Mouse (Mus musculus): ENCODE measurements around the gene Cemip2.
"Not testable (repeated sequence)": the region's sequence is repeated elsewhere in the genome, so short reads cannot be mapped to it uniquely, and the experiment has no call there.

Gene Cemip2

DNA sequence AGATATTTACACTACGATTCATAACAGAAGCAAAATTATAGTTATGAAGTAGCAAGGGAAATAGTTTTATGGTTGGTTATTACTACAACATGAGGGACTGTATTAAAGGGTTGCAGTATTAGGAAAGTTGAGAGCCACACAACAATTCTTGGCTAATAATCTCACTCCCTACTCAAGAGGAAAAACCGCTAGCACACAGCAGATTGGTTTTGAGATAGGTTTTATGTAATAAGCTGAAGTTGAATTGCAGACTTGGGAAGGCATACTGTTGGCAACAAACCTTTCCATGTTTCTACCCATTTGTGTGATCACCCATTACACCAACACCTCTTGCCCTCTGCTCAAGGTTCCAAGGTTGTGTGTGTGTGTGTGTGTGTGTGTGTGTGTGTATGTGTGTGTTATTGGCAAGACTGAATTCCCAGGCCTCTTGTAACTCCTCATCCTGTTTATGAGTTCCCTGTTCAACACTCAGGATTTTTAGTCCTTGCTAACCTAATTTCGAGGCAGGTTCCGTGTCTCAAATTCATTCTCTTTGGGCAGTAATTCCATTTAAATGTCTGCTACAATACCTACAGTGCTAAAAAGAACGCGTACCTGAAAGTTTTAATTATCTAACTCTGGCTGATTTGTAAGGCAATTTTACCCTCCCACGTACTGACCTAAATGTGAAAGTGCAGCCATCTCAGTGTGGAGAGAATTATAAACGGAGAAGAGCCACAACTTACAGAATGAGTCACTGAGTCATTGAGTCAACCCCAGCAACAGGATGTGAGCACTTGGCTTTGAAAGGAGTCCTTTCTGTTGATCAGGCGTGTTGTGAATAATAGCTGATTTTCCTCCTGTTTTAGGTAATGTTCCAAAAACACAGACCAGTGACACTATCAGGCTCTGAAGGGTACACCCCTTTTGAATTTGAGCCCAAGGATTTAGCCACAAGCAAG, 85.1 kb downstream of the Cemip2 start:
- in situ Hi-C loops (cut with MboI; ENCODE audit: low sequenced_read_pairs): no loop called here

GRCm38 (mm10) chr19:21865242-21866055, 87.3 kb downstream of the Cemip2 start:
- in situ Hi-C loops (cut with MboI; ENCODE audit: low sequenced_read_pairs): no loop called here

- in situ Hi-C loops (cut with MboI; ENCODE audit: low sequenced_read_pairs): no loop called here
Measured at GRCm38 (mm10) chr19:21866094-21866493, 88.0 kb downstream of the Cemip2 start.

GRCm38 (mm10) chr19:21866756-21867155, 88.6 kb downstream of the Cemip2 start:
- in situ Hi-C loops (cut with MboI; ENCODE audit: low sequenced_read_pairs): not testable (repeated sequence)

- in situ Hi-C loops (cut with MboI; ENCODE audit: low sequenced_read_pairs): no loop called here
Measured at GRCm38 (mm10) chr19:21868471-21868870, 90.3 kb downstream of the Cemip2 start.

GRCm38 (mm10) chr19:21882110-21882940, 104.2 kb downstream of the Cemip2 start:
- in situ Hi-C loops (cut with MboI; ENCODE audit: low sequenced_read_pairs): no loop called here

DNA sequence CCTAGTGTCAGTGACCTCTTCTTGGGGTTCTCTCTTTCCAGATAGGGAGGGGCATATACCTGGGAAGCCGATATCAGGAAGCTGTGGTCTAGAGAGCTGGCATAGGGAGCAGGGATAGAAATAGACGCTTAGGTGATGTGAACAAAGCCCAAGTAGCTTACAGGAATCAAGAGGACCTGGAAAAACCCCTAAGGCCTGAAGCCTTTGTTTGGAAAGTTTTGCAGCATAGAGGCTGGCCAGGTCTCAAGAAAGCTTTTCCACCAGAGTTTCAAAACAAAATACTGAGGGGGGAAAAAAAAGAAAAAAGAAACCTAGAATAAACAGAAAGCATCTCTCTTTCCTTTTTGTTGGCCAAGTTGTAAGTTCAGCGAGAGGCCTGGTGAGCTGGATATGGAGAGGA, 104.9 kb downstream of the Cemip2 start:
- in situ Hi-C loops (cut with MboI; ENCODE audit: low sequenced_read_pairs): no loop called here

GRCm38 (mm10) chr19:21883922-21884321, 105.8 kb downstream of the Cemip2 start:
- in situ Hi-C loops (cut with MboI; ENCODE audit: low sequenced_read_pairs): no loop called here

DNA sequence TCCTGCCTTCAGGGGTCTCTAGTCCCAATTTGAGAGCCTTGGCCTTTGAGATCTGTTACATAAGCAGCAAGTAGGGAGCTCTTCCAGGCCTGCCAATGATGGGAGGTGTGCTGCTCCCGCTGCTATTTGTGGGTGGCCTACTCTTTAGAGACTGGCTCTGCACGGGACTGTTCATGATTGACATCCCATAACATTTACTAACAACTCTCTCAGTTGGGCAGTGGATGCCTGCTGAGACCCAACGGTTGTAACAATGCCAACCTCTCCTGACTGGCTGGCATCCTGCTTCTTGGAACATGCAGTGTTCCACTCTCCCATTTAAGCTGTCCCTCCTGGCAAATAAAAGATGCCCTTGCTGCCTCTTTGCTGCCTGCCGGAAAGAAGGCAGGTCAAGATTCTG, 106.2 kb downstream of the Cemip2 start:
- in situ Hi-C loops (cut with MboI; ENCODE audit: low sequenced_read_pairs): no loop called here

- in situ Hi-C loops (cut with MboI; ENCODE audit: low sequenced_read_pairs): no loop called here
Measured at GRCm38 (mm10) chr19:21886166-21886657, 108.1 kb downstream of the Cemip2 start.

GRCm38 (mm10) chr19:21890699-21891098, 112.6 kb downstream of the Cemip2 start:
- in situ Hi-C loops (cut with MboI; ENCODE audit: low sequenced_read_pairs): no loop called here

DNA sequence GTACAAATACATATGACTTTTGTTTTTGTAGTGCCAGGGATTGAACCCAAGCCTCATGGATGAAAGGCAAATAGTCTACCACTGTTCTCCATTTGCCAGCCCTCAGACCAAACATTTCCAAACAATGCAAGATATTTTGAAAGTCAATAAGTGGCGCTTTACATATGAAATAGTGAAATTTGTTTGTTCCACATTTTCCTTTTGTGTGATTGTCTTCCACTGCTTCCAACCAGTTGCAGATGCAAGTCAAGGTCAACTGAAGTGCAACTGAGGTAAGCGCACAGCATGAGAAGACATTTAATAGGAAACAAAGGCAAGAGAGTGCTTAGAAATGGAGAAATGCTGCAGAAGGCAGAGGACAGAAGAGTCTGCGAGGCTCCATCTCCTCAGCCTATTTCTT, 116.7 kb downstream of the Cemip2 start:
- in situ Hi-C loops (cut with MboI; ENCODE audit: low sequenced_read_pairs): no loop called here

GRCm38 (mm10) chr19:21895540-21895939, 117.4 kb downstream of the Cemip2 start:
- in situ Hi-C loops (cut with MboI; ENCODE audit: low sequenced_read_pairs): no loop called here

DNA sequence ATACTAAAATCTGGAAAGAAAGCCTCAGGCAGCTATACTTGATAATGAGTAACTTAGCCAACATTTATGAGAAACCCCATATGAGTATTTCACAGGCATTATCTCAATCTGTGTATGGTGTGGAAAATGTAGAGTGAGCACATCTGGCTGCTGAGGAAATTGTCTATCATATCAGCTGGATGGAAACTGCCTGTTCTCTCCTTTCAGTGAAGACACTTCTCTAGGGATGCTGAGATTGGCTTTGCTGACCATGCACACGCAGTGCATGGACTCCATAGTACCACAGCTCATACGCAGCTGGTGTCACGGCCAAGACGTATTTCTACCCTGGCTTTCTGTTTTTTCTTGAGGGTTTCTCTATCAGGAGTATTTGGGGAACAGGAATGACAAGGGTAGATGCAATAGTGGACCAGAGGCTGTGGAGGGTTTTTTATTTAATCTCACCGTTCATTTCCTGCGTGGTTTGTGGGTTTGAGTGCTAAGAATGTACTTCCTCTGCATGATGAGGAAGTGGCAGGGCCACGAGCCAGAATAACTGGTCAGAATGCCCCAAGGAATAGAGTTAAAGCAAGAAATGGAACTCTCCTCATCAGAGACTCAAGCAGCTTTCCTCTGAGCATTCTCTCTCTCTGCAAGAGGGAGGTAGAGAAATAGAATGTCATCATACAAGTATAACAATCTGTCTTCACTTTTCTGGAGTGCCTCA, 119.1 kb downstream of the Cemip2 start:
- in situ Hi-C loops (cut with MboI; ENCODE audit: low sequenced_read_pairs): no loop called here

- in situ Hi-C loops (cut with MboI; ENCODE audit: low sequenced_read_pairs): no loop called here
Measured at GRCm38 (mm10) chr19:21898015-21898939, 120.1 kb downstream of the Cemip2 start.
